Mouse (Mus musculus) forebrain, embryonic 10.5 days (tissue): ENCODE measurements at regions not wholly inside any gene's neighbourhood (a gene's known extent, or its start where the extent isn't known, plus 50 kb on each side); places are given as distances from the start of the nearest gene placed in this dataset.

Source experiments
- DNase-seq: peaks from one replicate; pipeline ENCODE4 v3.0.0-alpha.2; 2017; ENCODE audit warnings: low spot score; ENCODE audit errors: extremely low spot score
- H3K27ac ChIP-seq: fragments of 300-500 bp; sonication (generic); 2 replicates; pipeline ENCODE4 v1.5.1; 2016; ENCODE audit warnings: mild to moderate bottlenecking
- H3K27me3 ChIP-seq: fragments of 300-500 bp; sonication (generic); 2 replicates; pipeline ENCODE4 v1.6.1; 2016; ENCODE audit warnings: mild to moderate bottlenecking; ENCODE audit not compliant: poor library complexity, severe bottlenecking
- H3K36me3 ChIP-seq: fragments of 300-500 bp; sonication (generic); replicated peaks from 2 replicates; pipeline ENCODE4 v1.6.1; 2016; ENCODE audit warnings: mild to moderate bottlenecking, moderate library complexity
- H3K4me1 ChIP-seq: fragments of 300-500 bp; sonication (generic); 2 replicates; pipeline ENCODE4 v1.6.1; 2016
- H3K4me3 ChIP-seq: fragments of 300-500 bp; sonication (generic); 2 replicates; pipeline ENCODE4 v1.5.1; 2016; ENCODE audit warnings: mild to moderate bottlenecking, moderate library complexity
- H3K9me3 ChIP-seq: fragments of 300-500 bp; sonication (generic); 2 replicates; pipeline ENCODE4 v1.6.1; 2016; ENCODE audit warnings: mild to moderate bottlenecking, moderate library complexity
- WGBS: fragments of 180-500 bp; shearing (Covaris S2); methylation state at CpG from one replicate; pipeline ENCODE4 v1.1.7; 2016; 5-methylcytosine and 5-hydroxymethylcytosine counted together

DNA sequence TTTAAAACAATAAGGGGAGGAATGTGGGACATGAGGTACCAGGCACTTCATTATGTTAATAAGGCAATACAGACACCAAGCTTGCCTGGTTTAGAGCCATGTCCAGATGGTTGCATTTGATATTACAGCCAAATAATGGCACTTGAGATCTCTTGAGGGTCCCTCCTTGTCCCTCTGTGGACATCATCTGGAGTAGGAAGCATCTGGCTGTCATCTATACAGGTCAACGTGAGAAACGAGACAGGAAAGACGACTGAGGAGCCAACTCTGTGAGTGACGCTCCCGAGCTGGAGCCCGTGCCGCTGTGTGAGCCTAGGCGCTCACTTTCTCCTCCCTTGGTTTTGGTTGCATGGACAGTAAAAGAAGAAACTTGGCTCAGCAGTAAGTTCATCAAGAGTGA, 1453.2 kb upstream of the Gm6569 start:
- Histone ChIP-seq H3K4me1 (peaks cover 8% of the 10 kb centered on the region), H3K36me3 (no peaks in the 10 kb centered on the region), H3K9me3 (no peaks in the 10 kb centered on the region), H3K27ac (no peak overlapping the region), H3K4me3 (no peak overlapping the region), H3K27me3 (no peaks in the 10 kb centered on the region)
- WGBS: 94% methylated on average over 8 of the region's 8 CpGs
- DNase-seq: no peak

DNA sequence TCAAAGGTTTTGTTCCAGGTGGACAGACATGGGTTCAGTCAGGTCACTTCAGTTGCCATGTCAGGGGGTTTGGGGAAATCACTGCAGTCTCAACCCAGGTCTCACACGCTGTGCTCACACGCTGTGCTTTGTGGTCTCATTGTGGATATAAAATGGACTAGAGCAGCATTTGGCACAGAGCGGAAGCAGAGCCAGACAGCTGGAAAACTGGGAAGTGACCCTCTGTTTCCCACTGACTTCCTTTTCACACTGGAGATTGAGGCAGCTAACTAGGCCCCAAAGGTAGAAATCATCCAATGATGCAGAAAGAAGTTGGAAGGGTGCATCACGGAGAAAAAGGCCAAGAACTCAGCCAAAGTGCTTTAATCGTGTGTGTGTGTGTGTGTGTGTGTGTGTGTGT, 1452.6 kb upstream of the Gm6569 start:
- 90% methylated on average over 5 of the region's 5 CpGs for WGBS
- Histone ChIP-seq H3K9me3 (no peaks in the 10 kb centered on the region), H3K36me3 (no peaks in the 10 kb centered on the region), H3K27me3 (no peaks in the 10 kb centered on the region), H3K4me3 (no peak overlapping the region), H3K27ac (no peak overlapping the region), H3K4me1 (peaks cover 8% of the 10 kb centered on the region)
- DNase-seq: no peak

DNA sequence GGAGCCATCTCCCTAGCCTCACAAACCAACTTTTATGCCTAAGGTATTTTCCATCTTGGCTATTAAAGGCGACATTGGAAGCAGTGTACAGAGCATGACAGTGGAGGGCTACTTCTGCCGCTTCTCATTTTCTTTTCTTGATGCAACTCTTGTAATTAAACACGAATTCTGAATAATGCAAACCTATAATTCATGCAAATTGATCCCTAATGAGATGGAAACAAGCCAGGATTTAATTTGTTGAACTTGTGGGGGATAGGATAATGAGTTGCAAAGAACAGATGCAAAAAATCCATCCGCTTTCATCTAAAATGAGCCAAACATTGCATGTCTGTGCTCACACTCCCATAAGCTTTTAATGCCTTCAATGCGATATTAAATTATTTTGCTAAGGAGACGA, 1451.8 kb upstream of the Gm6569 start:
- Histone ChIP-seq H3K27me3 (no peaks in the 10 kb centered on the region), H3K4me3 (no peak overlapping the region), H3K4me1 (peaks cover 8% of the 10 kb centered on the region), H3K36me3 (no peaks in the 10 kb centered on the region), H3K27ac (no peak overlapping the region), H3K9me3 (no peaks in the 10 kb centered on the region)
- DNase-seq: no peak
- WGBS: 91% methylated on average over 6 of the region's 6 CpGs

DNA sequence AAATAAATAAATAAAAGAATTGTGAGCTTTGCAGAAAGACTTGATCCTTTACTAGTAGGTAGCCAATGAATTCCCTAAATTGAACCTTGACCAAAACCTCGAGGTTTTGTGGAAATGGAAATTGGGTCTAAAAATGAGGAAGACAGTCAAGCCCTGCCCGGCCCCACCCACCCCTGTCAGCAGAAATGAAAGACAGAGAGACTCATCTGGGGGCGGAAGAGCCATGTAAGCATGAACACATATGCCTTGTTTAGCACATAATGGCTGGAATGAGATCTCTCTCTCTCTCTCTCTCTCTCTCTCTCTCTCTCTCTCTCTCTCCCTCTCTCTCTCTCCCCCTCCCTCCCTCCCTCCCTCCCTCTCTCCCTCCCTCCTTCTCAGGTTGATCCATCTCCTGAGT, 1451.3 kb upstream of the Gm6569 start:
- H3K4me1 ChIP-seq: peaks cover 8% of the 10 kb centered on the region
- WGBS: 82% methylated on average over 3 of the region's 3 CpGs
- no peak overlapping the region for H3K27ac ChIP-seq
- no peaks in the 10 kb centered on the region for H3K9me3 ChIP-seq
- H3K36me3 ChIP-seq: no peaks in the 10 kb centered on the region
- no peak overlapping the region for H3K4me3 ChIP-seq
- no peaks in the 10 kb centered on the region for H3K27me3 ChIP-seq
- no peak for DNase-seq

DNA sequence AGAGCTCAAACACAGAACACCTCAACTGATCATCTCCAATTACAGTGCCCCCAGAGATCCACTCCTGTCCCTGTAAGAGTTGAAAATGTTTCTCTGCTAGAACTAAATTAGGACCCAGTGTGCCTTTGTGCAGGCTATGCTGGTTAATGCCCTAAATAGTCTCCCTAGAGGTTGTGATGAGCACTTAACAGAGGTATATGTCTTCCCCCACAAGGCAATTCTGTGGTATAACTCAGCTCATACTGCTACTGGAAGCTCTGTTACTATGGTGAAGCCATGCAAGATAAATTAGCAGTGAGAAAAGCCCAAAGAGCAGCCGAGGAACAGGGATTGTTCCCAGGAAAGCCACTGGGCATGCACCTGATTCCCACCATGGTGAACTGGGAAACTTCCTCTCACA, 1450.9 kb upstream of the Gm6569 start:
- H3K27me3 ChIP-seq: no peaks in the 10 kb centered on the region
- peaks cover 8% of the 10 kb centered on the region for H3K4me1 ChIP-seq
- no peaks in the 10 kb centered on the region for H3K36me3 ChIP-seq
- DNase-seq: no peak
- no peak overlapping the region for H3K4me3 ChIP-seq
- no peaks in the 10 kb centered on the region for H3K9me3 ChIP-seq
- WGBS: 74% methylated on average over 1 of the region's 1 CpGs
- H3K27ac ChIP-seq: no peak overlapping the region

DNA sequence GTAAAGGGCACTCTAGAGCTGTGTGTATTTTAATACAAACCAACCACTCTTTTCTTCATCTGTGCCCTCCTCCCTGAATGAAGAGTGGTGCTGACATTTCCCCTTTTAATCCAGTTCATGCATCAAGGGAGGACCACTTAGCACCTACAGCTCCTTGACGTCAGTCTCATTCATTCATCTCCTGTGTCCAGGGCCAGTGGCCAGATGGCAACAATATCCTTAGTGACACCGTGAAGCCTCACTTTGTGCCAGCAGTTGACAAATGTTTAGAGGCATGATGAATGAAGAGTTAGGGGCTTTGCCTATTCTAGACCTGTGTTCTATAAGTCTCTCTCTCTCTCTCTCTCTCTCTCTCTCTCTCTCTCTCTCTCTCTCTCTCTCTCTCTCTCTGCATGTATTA, 1441.1 kb upstream of the Gm6569 start:
- no peak for DNase-seq
- 83% methylated on average over 2 of the region's 2 CpGs for whole genome bisulfite sequencing
- Histone ChIP-seq H3K36me3 (no peaks in the 10 kb centered on the region), H3K27ac (no peak overlapping the region), H3K9me3 (no peaks in the 10 kb centered on the region), H3K4me1 (no peaks in the 10 kb centered on the region), H3K4me3 (no peak overlapping the region), H3K27me3 (no peaks in the 10 kb centered on the region)

DNA sequence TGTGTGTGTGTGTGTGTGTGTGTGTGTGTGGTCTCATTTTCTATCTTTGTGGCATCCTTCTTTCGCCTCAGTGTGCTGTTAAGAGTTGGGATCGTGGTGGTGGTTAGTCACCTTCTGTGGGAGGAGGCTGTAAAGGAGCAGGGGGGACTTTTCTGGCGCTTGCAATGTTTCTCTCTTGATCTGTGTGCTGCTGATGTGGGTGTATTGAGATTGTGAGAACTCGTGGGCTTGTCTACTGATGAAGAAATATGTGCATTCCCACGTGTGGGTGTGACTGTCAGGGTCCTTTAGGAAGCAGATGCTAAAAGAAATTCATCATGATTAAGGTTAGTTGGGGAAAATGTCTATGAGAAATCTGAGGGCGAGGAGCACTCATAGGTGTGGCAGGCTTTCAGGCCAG, 1422.4 kb upstream of the Gm6569 start:
- Histone ChIP-seq H3K27ac (no peak overlapping the region), H3K9me3 (no peaks in the 10 kb centered on the region), H3K27me3 (no peaks in the 10 kb centered on the region), H3K36me3 (no peaks in the 10 kb centered on the region), H3K4me1 (no peaks in the 10 kb centered on the region), H3K4me3 (no peak overlapping the region)
- no peak for DNase-seq
- WGBS: 86% methylated on average over 6 of the region's 6 CpGs
